Mouse (Mus musculus): Measurements from ENCODE around the gene Teddm1b.

DNA sequence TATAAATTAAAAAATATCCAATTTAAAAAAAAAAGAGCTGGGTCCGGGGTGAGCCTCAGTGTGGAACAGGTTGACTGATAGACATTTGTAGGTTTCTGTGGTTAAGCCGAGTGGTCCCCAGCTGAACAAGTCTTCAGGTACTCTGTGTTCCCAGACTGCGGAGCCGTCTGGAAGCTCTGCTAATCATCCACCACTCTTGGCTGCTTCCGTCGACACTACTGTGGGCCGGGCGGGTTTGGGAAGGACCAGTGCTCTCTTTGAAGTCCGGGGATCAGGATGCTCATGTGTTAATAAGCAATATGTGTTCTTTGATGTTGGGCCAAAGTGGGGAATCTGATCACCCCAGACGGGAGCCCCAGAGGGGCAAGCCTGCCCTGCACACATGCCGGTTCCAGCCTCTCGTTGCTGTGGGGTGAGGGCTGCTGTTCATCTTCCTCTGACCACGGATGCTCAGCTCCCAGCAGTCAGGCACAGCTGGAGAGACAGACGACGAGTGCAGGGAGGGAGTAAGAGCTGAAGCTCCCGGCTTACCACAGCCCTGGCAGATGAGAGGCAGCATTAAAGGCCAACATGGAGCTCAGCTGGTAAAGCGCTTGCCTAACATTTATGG lies 12.0 kb downstream of the Teddm1b start:
- TF ChIP-seq USF2 (IDR thresholded peaks at IDR 0.05; ENCODE audit: borderline replicate concordance in 1 of 2, insufficient read depth in 1 of 2, low read depth in 1 of 2, low read length in 2 of 2) (no peak), MAX (IDR thresholded peaks at IDR 0.05; ENCODE audit: low read length) (no peak), GATA1 (IDR thresholded peaks at IDR 0.05; ENCODE audit: low read depth, low read length) (no peak), CTCF (IDR thresholded peaks at IDR 0.05 in 2 of 3, conservative IDR thresholded peaks at IDR 0.05 in 1 of 3; ENCODE audit: control insufficient read depth in 1 of 3, insufficient read depth in 1 of 3, low read depth in 2 of 3, low read length in 3 of 3, poor library complexity in 1 of 3, severe bottlenecking in 1 of 3) (no peak), SIN3A (IDR thresholded peaks at IDR 0.05; ENCODE audit: low read length) (no peak), EP300 (IDR thresholded peaks at IDR 0.05; ENCODE audit: low read depth in 1 of 2, low read length in 2 of 2) (no peak), POLR2AphosphoS5 (IDR thresholded peaks at IDR 0.05; ENCODE audit: borderline replicate concordance, low read depth, low read length) (no peak), TAL1 (IDR thresholded peaks at IDR 0.05; ENCODE audit: low read length) (no peak), NRF1 (IDR thresholded peaks at IDR 0.05; ENCODE audit: insufficient read depth, low read depth, low read length, poor library complexity, severe bottlenecking) (no peak), TBP (IDR thresholded peaks at IDR 0.05; ENCODE audit: low read depth, low read length) (no peak)

Measured in MEL (cell line).